Mouse (Mus musculus): ENCODE measurements around the gene Neil3.
"Not testable (repeated sequence)": the region's sequence is repeated elsewhere in the genome, so short reads cannot be mapped to it uniquely, and the experiment has no call there.

Neil3 gene

GRCm38 (mm10) chr8:53538049-53538448 lies 100.8 kb downstream of the Neil3 start:
- DNase-seq (ENCODE audit: low spot score): not testable (repeated sequence)

All from embryo, embryonic 10 days (tissue).